In the genomic region with DNA sequence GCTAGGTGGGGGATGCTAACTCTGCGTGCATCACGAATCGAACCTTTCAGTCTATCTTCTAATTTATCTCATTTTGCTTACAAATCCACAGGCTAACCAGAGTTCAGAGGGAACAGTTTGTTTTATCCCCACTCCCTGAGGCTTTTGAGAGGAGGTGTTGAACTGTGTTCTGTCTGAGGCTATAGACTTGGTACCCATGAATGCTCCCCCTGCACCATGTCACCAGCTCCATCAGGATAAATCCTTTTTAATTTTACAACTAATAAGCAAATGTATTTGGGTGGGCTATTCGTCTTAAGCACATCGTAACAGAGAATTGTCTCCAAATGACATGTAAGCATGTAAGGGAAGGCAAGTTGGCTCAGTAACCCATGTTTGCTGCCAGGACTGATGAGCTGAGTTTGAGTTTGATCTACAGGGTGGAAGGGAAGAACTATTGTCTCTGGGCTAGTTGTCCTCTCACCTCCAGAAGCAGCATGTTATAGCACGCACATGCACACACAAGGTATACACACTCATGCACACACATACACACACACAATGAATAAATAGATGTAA, we compare ENCODE assay signal across 35 mouse cellular contexts.
"Had no signal": no experiment of that assay in that cellular context is flagged by ENCODE, and none has a peak within 500 bp of the region (broad histone marks: within the 10 kb centered on the region; RNA-seq: fewer than 3 reads in every experiment).

No protein-coding gene starts in this region.

- DNase-seq: heart, adult 2 months; heart, postnatal 10 days; heart, postnatal 14 days; heart, postnatal 36 days; heart, postnatal 4 days; kidney, adult 11 months; kidney, adult 18-20 months; kidney, adult 2 months; kidney, adult 8-10 months; kidney, adult 9 months; kidney, postnatal 10 days; kidney, postnatal 14 days; kidney, postnatal 25 days; kidney, postnatal 36 days; kidney, postnatal 4 days; layer of hippocampus, adult 9-11 months had no signal

- H3K4me2 ChIP-seq: heart, embryonic 11.5 days; heart, embryonic 12.5 days; heart, embryonic 13.5 days; hindbrain, embryonic 12.5 days; hindbrain, embryonic 13.5 days; hindbrain, embryonic 14.5 days; hindbrain, embryonic 15.5 days; intestine, embryonic 15.5 days; kidney, embryonic 15.5 days had no signal

- H3K27me3 ChIP-seq: heart, embryonic 12.5 days; heart, embryonic 13.5 days; heart, embryonic 15.5 days; hindbrain, embryonic 12.5 days; hindbrain, embryonic 13.5 days; hindbrain, embryonic 15.5 days; intestine, embryonic 15.5 days; kidney, embryonic 15.5 days had no signal

- H3K4me3 ChIP-seq: heart, adult 2 months; heart, embryonic 10.5 days; heart, embryonic 12.5 days; heart, embryonic 13.5 days; heart, embryonic 15.5 days; hindbrain, embryonic 10.5 days; hindbrain, embryonic 12.5 days; hindbrain, embryonic 13.5 days; hindbrain, embryonic 15.5 days; intestine, embryonic 15.5 days; kidney, embryonic 15.5 days; layer of hippocampus, adult 2 months had no signal

- H3K27ac ChIP-seq: heart, embryonic 13.5 days; hindbrain, embryonic 10.5 days; hindbrain, embryonic 12.5 days; hindbrain, embryonic 13.5 days; hindbrain, embryonic 14.5 days; hindbrain, embryonic 15.5 days; hindbrain, postnatal 0 days; intestine, embryonic 15.5 days; kidney, embryonic 15.5 days; kidney, postnatal 0 days; layer of hippocampus, adult 2 months had no signal

- H3K4me1 ChIP-seq: hindbrain, embryonic 10.5 days; hindbrain, embryonic 12.5 days; hindbrain, embryonic 13.5 days; hindbrain, embryonic 15.5 days; intestine, embryonic 15.5 days had no signal

- H3K36me3 ChIP-seq: heart, embryonic 10.5 days; heart, embryonic 12.5 days; heart, embryonic 13.5 days; heart, embryonic 15.5 days; hindbrain, embryonic 10.5 days; hindbrain, embryonic 12.5 days; hindbrain, embryonic 13.5 days; hindbrain, embryonic 15.5 days; intestine, embryonic 15.5 days; kidney, embryonic 15.5 days had no signal

- ATAC-seq: hindbrain, embryonic 16.5 days; hindbrain, postnatal 0 days; inflammation-experienced regulatory T-cells, adult 6 months; intestine, embryonic 15.5 days; intestine, embryonic 16.5 days; intestine, postnatal 0 days had no signal

- H3K9ac ChIP-seq: heart, embryonic 12.5 days; heart, embryonic 13.5 days; heart, embryonic 15.5 days; hindbrain, embryonic 12.5 days; hindbrain, embryonic 13.5 days; hindbrain, embryonic 14.5 days; hindbrain, embryonic 15.5 days; intestine, embryonic 15.5 days; kidney, embryonic 15.5 days had no signal

- H3K9me3 ChIP-seq: heart, embryonic 10.5 days; heart, embryonic 13.5 days; heart, embryonic 15.5 days; hindbrain, embryonic 12.5 days; hindbrain, embryonic 13.5 days; hindbrain, embryonic 15.5 days; intestine, embryonic 15.5 days; kidney, embryonic 15.5 days had no signal
